Mouse (Mus musculus) lung, adult 2 months (tissue): Measurements from ENCODE around the gene Rad23a. TPM values are rescaled to one million over a fixed set of nuclear protein-coding genes. Genes with fewer than 3 reads are reported as not detected.

Experiments used
- DNase-seq: peaks from one replicate; pipeline ENCODE4 v3.0.0; 2022
- H3K4me1 ChIP-seq: fragments of 200-500 bp; 2 replicates; pipeline ENCODE4 v1.6.1; 2011; ENCODE audit warnings: low read length; ENCODE audit not compliant: control insufficient read depth, insufficient read depth
- H3K4me3 ChIP-seq: fragments of 200-500 bp; replicated peaks from 2 replicates; pipeline ENCODE3; 2011; ENCODE audit warnings: low read depth, mild to moderate bottlenecking, control low read depth, low read length; ENCODE audit errors: extremely low read depth
- CTCF ChIP-seq: fragments of 200-500 bp; IDR thresholded peaks from 2 replicates; pipeline ENCODE4 v1.5.1; 2011; ENCODE audit warnings: mild to moderate bottlenecking, low read length, control low read depth; ENCODE audit not compliant: insufficient read depth
- POLR2A ChIP-seq: fragments of 200-500 bp; IDR thresholded peaks from 2 replicates; pipeline ENCODE4 v1.6.1; 2011; ENCODE audit warnings: low read depth, mild to moderate bottlenecking, control low read depth, low read length, borderline replicate concordance; ENCODE audit errors: extremely low read depth
- WGBS: fragments of 180-500 bp; shearing (Covaris S2); methylation state at CpG from one replicate; pipeline ENCODE4 v1.1.7; 2018; 5-methylcytosine and 5-hydroxymethylcytosine counted together
- polyA plus RNA-seq: library from polyadenylated mRNA; depleted of rRNA; stranded (reverse); fragments of >200 nt; gene quantifications from 2 replicates; pipeline ENCODE4 v1.2.3, GENCODE M21; 2012

Rad23a gene
- polyA plus RNA-seq, 1 experiment = 75.9 TPM

GRCm38 (mm10) chr8:84814555-84815441, 25.7 kb downstream of the Rad23a start:
- peak; percentile 5 for DNase-seq
- WGBS = 37% methylated on average over 19 of the region's 19 CpGs
- H3K4me3 ChIP-seq = no peak overlapping the region
- TF ChIP-seq CTCF (no peak), POLR2A (no peak)
- H3K4me1 ChIP-seq = peaks cover 4% of the 10 kb centered on the region

- 82% methylated on average over 11 of the region's 11 CpGs for WGBS
Observed at GRCm38 (mm10) chr8:84814240-84814554, 26.3 kb downstream of the Rad23a start.

GRCm38 (mm10) chr8:84813830-84814229, 26.6 kb downstream of the Rad23a start:
- TF ChIP-seq CTCF = no peak
- no peak for TF ChIP-seq POLR2A
- no peak for DNase-seq
- 91% methylated on average over 3 of the region's 3 CpGs for WGBS
- H3K4me3 ChIP-seq = no peak overlapping the region
- peaks cover 4% of the 10 kb centered on the region for H3K4me1 ChIP-seq

More at GRCm38 (mm10) chr8:84814240-84814554, 26.3 kb downstream of the Rad23a start:
- no peak for TF ChIP-seq CTCF
- TF ChIP-seq POLR2A = no peak
- peaks cover 4% of the 10 kb centered on the region for H3K4me1 ChIP-seq
- DNase-seq = no peak
- H3K4me3 ChIP-seq = no peak overlapping the region

- DNase-seq = peak; percentile 80
- WGBS = 5% methylated on average over 5 of the region's 5 CpGs
- no peak overlapping the region for H3K4me3 ChIP-seq
- peaks cover 4% of the 10 kb centered on the region for H3K4me1 ChIP-seq
- TF ChIP-seq POLR2A (no peak), CTCF (peak; percentile 67)
Observed at GRCm38 (mm10) chr8:84813059-84813458, 27.4 kb downstream of the Rad23a start.

- no peak overlapping the region for H3K4me3 ChIP-seq
Observed at GRCm38 (mm10) chr8:84811303-84811702, 29.2 kb downstream of the Rad23a start.

GRCm38 (mm10) chr8:84810896-84811295, 29.6 kb downstream of the Rad23a start:
- no peak overlapping the region for H3K4me3 ChIP-seq
- peak; percentile 96 for DNase-seq
- TF ChIP-seq CTCF = peak; percentile 42
- TF ChIP-seq POLR2A = no peak
- peaks cover 4% of the 10 kb centered on the region for H3K4me1 ChIP-seq
- WGBS = 1% methylated on average over 32 of the region's 32 CpGs

More at GRCm38 (mm10) chr8:84811303-84811702, 29.2 kb downstream of the Rad23a start:
- H3K4me1 ChIP-seq = peaks cover 4% of the 10 kb centered on the region
- 35% methylated on average over 10 of the region's 10 CpGs for WGBS
- DNase-seq = no peak
- TF ChIP-seq CTCF = no peak
- no peak for TF ChIP-seq POLR2A

- no peak for DNase-seq
- peaks cover 4% of the 10 kb centered on the region for H3K4me1 ChIP-seq
- 80% methylated on average over 5 of the region's 5 CpGs for WGBS
- no peak for TF ChIP-seq CTCF
- TF ChIP-seq POLR2A = no peak
- no peak overlapping the region for H3K4me3 ChIP-seq
Observed at GRCm38 (mm10) chr8:84809941-84810280, 30.6 kb downstream of the Rad23a start.

GRCm38 (mm10) chr8:84809109-84809940, 31.1 kb downstream of the Rad23a start:
- TF ChIP-seq POLR2A (no peak), CTCF (no peak)
- 77% methylated on average over 12 of the region's 12 CpGs for WGBS
- Histone ChIP-seq H3K4me3 (no peak overlapping the region), H3K4me1 (peaks cover 4% of the 10 kb centered on the region)
- DNase-seq = peak; percentile 4

- WGBS = 94% methylated on average over 5 of the region's 5 CpGs
- H3K4me1 ChIP-seq = no peaks in the 10 kb centered on the region
Observed at GRCm38 (mm10) chr8:84806031-84806430, 34.4 kb downstream of the Rad23a start.

More at GRCm38 (mm10) chr8:84806031-84806430, 34.4 kb downstream of the Rad23a start:
- no peak for TF ChIP-seq CTCF
- TF ChIP-seq POLR2A = no peak
- no peak overlapping the region for H3K4me3 ChIP-seq
- DNase-seq = no peak
